ENCODE assay signal across 8 mouse cellular contexts in the genomic region with DNA sequence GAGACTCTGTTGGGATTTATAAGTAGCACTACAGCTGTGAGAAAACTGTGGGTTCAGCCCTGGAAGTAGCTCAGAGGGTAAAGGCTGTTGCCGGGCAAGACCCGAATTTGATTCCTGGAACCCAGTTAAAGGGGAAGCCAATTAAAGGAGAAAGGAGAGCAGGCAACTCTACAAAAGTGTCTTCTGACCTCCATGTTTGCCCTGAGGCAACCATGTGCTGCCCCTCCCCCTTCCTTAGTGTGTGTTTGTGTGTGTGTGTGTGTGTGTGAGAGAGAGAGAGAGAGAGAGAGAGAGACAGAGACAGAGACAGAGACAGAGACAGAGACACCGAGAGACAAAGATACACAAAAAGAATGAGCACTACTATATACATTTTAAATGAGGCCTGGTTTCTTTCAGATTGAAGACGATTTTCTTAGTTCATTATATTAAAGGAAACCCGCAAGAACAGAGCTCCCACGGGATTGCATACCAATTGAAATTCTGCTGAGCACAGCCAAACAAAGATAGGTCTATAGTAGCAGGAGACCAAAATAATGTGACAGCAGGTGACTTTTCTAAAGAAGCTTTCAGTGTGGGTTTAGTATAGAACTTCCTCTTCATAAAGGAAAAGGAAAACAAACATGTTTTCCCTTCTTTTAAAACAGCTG. TPM values are rescaled to one million over a fixed set of nuclear protein-coding genes. Genes with fewer than 3 reads are reported as not detected.
DNase-seq lines count a peak whose midpoint lies in the region; ATAC-seq lines count a peak whose summit lies in the region.

No protein-coding gene starts in this region.

- H3K36me3 ChIP-seq in megakaryocyte, embryonic 14.5 days (replicated peaks; ENCODE audit: low read length) = no peaks in the 10 kb centered on the region
- H3K36me3 ChIP-seq in forebrain, embryonic 12.5 days (replicated peaks) = no peaks in the 10 kb centered on the region
- H3K36me3 ChIP-seq in midbrain, embryonic 10.5 days = no peaks in the 10 kb centered on the region

- H3K4me1 ChIP-seq in megakaryocyte, embryonic 14.5 days = peaks cover 8% of the 10 kb centered on the region; the same call in 1 of the 2 replicates
- peaks cover 11% of the 10 kb centered on the region; the same call in 1 of the 2 replicates for H3K4me1 ChIP-seq in forebrain, embryonic 12.5 days
- peaks cover 21% of the 10 kb centered on the region for H3K4me1 ChIP-seq in midbrain, embryonic 10.5 days

- H3K27ac ChIP-seq in forebrain, embryonic 12.5 days = no peak overlapping the region
- peak overlapping the region; percentile 88 for H3K27ac ChIP-seq in midbrain, embryonic 10.5 days (replicated peaks)

- no peak for ATAC-seq in megakaryocyte, adult 5-6 weeks (ENCODE audit: poor library complexity, severe bottlenecking)
- ATAC-seq in forebrain, embryonic 12.5 days (ENCODE audit: low FRiP score) = no peak; the same call in 1 of the 2 replicates

- DNase-seq in kidney, adult 18-20 months = peak; percentile 54
- peak; percentile 14 for DNase-seq in midbrain, embryonic 10.5 days (ENCODE audit: low spot score)
- no peak for DNase-seq in T-cell, adult 2 months (ENCODE audit: low spot score)
- DNase-seq in cerebellum, adult 18-20 months = no peak
- DNase-seq in right cerebral cortex, postnatal 36 days (ENCODE audit: low spot score in 2 of 2) = no peak

- H3K9me3 ChIP-seq in megakaryocyte, embryonic 14.5 days = no peaks in the 10 kb centered on the region
- H3K9me3 ChIP-seq in forebrain, embryonic 12.5 days = no peaks in the 10 kb centered on the region
- no peaks in the 10 kb centered on the region for H3K9me3 ChIP-seq in midbrain, embryonic 10.5 days (replicated peaks)

- H3K4me3 ChIP-seq in megakaryocyte, embryonic 14.5 days (replicated peaks) = peak overlapping the region; percentile 90
- no peak overlapping the region for H3K4me3 ChIP-seq in forebrain, embryonic 12.5 days (replicated peaks)
- peak overlapping the region; percentile 48 for H3K4me3 ChIP-seq in midbrain, embryonic 10.5 days

- no peaks in the 10 kb centered on the region for H3K27me3 ChIP-seq in megakaryocyte, embryonic 14.5 days (replicated peaks)
- no peaks in the 10 kb centered on the region for H3K27me3 ChIP-seq in forebrain, embryonic 12.5 days
- H3K27me3 ChIP-seq in midbrain, embryonic 10.5 days (ENCODE audit: low read depth, poor library complexity, severe bottlenecking) = no peaks in the 10 kb centered on the region

- WGBS in forebrain, embryonic 12.5 days = 21% methylated on average over 6 of the region's 6 CpGs
- WGBS in midbrain, embryonic 10.5 days = 27% methylated on average over 6 of the region's 6 CpGs

- H3K9ac ChIP-seq in forebrain, embryonic 12.5 days = no peak overlapping the region

- peak overlapping the region; percentile 36 for H3K4me2 ChIP-seq in forebrain, embryonic 12.5 days

RNA-seq across cellular contexts. Expression of a gene that starts 1.8 kb away (rescaled TPM):
- polyA plus RNA-seq in megakaryocyte, embryonic 14.5 days (2012; ENCODE audit: insufficient read depth, low replicate concordance) = 1.7 and 34.5 TPM in 2 replicates
- total RNA-seq in megakaryocyte, adult 5-6 weeks (2015) = 413 and 446 TPM in 2 replicates
- total RNA-seq in megakaryocyte, adult 5-6 weeks (2017) = 238 and 252 TPM in 2 replicates
- polyA plus RNA-seq in forebrain, embryonic 12.5 days (2016; fragmentation: Nextera tagmentation; extraction: Ambion mirVana) = 35.4 and 42.5 TPM in 2 replicates
- 53.5 and 61.5 TPM in 2 replicates for polyA plus RNA-seq in midbrain, embryonic 10.5 days (2016; fragmentation: Nextera tagmentation; extraction: Ambion mirVana)

RNA-seq across cellular contexts. Expression of a gene that starts 33.2 kb away (rescaled TPM):
- not detected in 2 replicates for polyA plus RNA-seq in megakaryocyte, embryonic 14.5 days (2012; ENCODE audit: insufficient read depth, low replicate concordance)
- total RNA-seq in megakaryocyte, adult 5-6 weeks (2015) = not detected in 2 replicates
- total RNA-seq in megakaryocyte, adult 5-6 weeks (2017) = 0.28 and 0.33 TPM in 2 replicates
- 0.14 TPM in 1 of 2 replicates, not detected in the other for polyA plus RNA-seq in forebrain, embryonic 12.5 days (2016; fragmentation: Nextera tagmentation; extraction: Ambion mirVana)
- not detected in 2 replicates for polyA plus RNA-seq in midbrain, embryonic 10.5 days (2016; fragmentation: Nextera tagmentation; extraction: Ambion mirVana)

Comparison
In these comparisons a context has a peak if more than half of its experiments do, and no peak if none do; other contexts are left out.
1. DNase-seq: peak in kidney, adult 18-20 months (single experiment) and midbrain, embryonic 10.5 days (single experiment); none in T-cell, adult 2 months (single experiment), cerebellum, adult 18-20 months (0 of 2) and right cerebral cortex, postnatal 36 days (0 of 2).